Mouse (Mus musculus) hindbrain, postnatal 0 days (tissue): ENCODE results near the gene Sspn. TPM values are rescaled to one million over a fixed set of nuclear protein-coding genes. Genes with fewer than 3 reads are reported as not detected.

Experiments
- ATAC-seq: fragments of 200-750 bp; cut with Nextera tagmentation; 2 replicates; pipeline ENCODE4 v1.8.0; 2017; ENCODE audit warnings: mild to moderate bottlenecking, moderate TSS enrichment, moderate library complexity
- DNase-seq: peaks from one replicate; pipeline ENCODE4 v3.0.0-alpha.2; 2015; ENCODE audit warnings: low spot score
- H3K27ac ChIP-seq: fragments of 300-500 bp; sonication (generic); 2 replicates; pipeline ENCODE4 v1.5.1; 2014; ENCODE audit warnings: mild to moderate bottlenecking
- H3K27me3 ChIP-seq: fragments of 300-500 bp; sonication (generic); 2 replicates; pipeline ENCODE4 v1.6.1; 2014; ENCODE audit warnings: low read length, mixed read lengths; ENCODE audit not compliant: insufficient read depth
- H3K36me3 ChIP-seq: fragments of 300-500 bp; sonication (generic); 2 replicates; pipeline ENCODE4 v1.6.1; 2014; ENCODE audit warnings: low read length, mixed read lengths; ENCODE audit not compliant: insufficient read depth
- H3K4me1 ChIP-seq: fragments of 300-500 bp; sonication (generic); 2 replicates; pipeline ENCODE4 v1.6.1; 2014; ENCODE audit warnings: antibody characterized with exemption, low read length, mixed read lengths; ENCODE audit not compliant: insufficient read depth
- H3K4me2 ChIP-seq: fragments of 300-500 bp; sonication (generic); 2 replicates; pipeline ENCODE4 v1.6.1; 2014; ENCODE audit warnings: low read depth, mild to moderate bottlenecking, low read length, moderate library complexity, mixed read lengths
- H3K4me3 ChIP-seq: fragments of 300-500 bp; sonication (generic); 2 replicates; pipeline ENCODE4 v1.5.1; 2014; ENCODE audit warnings: low read length
- H3K9ac ChIP-seq: fragments of 300-500 bp; sonication (generic); replicated peaks from 2 replicates; pipeline ENCODE4 v1.6.1; 2014; ENCODE audit warnings: mild to moderate bottlenecking, low read length, moderate library complexity, mixed read lengths
- H3K9me3 ChIP-seq: fragments of 300-500 bp; sonication (generic); 2 replicates; pipeline ENCODE4 v1.6.1; 2016; ENCODE audit warnings: low read length, mixed read lengths
- CTCF ChIP-seq: IDR thresholded peaks from 2 replicates; pipeline ENCODE4 v1.5.1; 2016; ENCODE audit warnings: antibody characterized with exemption, control low read depth, low read depth
- WGBS: fragments of 180-500 bp; shearing (Covaris S2); extraction: QIAGEN DNeasy Blood & Tissue Kit; methylation state at CpG from one replicate; pipeline ENCODE4 v1.1.7; 2014; 5-methylcytosine and 5-hydroxymethylcytosine counted together
- polyA plus RNA-seq: library from polyadenylated mRNA; unstranded; fragments of >200 nt; fragmentation: Nextera tagmentation; extraction: Ambion mirVana; gene quantifications from 2 replicates; pipeline ENCODE4 v1.2.1, GENCODE M21; 2015
- total RNA-seq: library from RNA; depleted of rRNA; stranded (reverse); fragments of >200 nt; gene quantifications from 2 replicates; pipeline ENCODE4 v1.2.3, GENCODE M21; 2014

Gene Sspn
- total and polyA plus RNA-seq, 2 experiments from 2014 or later, result 6.0 to 6.2 TPM

DNA sequence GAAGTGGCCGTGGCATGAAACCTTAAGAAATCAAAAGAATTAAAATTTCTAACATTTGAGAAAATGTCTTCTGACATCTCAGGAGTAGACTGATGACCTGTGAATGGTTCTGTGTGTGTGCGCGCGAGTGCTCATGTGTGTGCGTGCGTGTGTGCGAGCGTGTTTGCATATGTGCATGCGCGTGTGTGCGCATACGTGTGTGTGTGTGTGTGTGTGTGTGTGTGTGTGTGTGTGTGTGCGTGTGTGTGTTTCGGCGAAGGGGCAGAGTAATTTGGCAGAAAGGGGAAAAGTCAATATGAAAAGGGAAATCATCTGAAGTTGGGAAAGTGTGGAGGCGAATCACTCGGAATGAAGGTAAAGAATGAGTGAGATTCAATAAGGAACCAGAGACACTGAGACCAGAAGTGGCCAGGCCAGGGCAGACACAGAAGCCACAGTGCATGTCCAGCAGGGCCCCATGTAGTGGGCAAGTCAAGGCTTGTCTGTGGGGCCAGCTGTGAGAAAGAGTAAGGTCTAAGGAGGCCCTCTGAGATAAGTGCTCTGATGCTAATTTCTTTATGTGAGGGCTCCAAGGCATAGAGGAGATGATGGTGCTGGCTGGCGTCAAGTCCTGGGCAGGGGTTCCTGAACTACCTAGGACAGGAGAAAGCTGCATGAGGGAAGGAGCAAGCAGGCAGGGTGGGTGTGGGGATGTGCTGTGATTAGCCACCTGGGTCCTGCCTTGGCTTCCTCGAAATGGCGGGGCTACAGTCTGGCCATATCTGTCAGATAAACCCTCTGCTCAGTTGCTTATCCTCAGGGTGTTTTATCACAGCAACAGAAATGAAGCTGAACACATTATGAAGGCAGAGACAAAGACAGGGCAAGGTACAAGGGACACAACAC is 38.8 kb upstream of the Sspn start:
- WGBS, result 91% methylated on average over 20 of the region's 20 CpGs

GRCm38 (mm10) chr6:145893366-145894021 is 37.9 kb upstream of the Sspn start:
- no peaks in the 10 kb centered on the region for H3K9me3 ChIP-seq
- H3K27ac ChIP-seq, result no peak overlapping the region
- TF ChIP-seq CTCF, result no peak
- DNase-seq (no peak), ATAC-seq (no peak)
- H3K4me3 ChIP-seq, result no peak overlapping the region
- no peak overlapping the region for H3K4me2 ChIP-seq
- no peaks in the 10 kb centered on the region for H3K27me3 ChIP-seq
- no peak overlapping the region for H3K9ac ChIP-seq
- no peaks in the 10 kb centered on the region for H3K36me3 ChIP-seq
- 76% methylated on average over 13 of the region's 13 CpGs for WGBS
- no peaks in the 10 kb centered on the region for H3K4me1 ChIP-seq

More for the DNA sequence above, 38.8 kb upstream of the Sspn start:
- TF ChIP-seq CTCF, result no peak
- no peak overlapping the region for H3K27ac ChIP-seq
- no peaks in the 10 kb centered on the region for H3K4me1 ChIP-seq
- H3K9ac ChIP-seq, result no peak overlapping the region
- H3K4me3 ChIP-seq, result no peak overlapping the region
- DNase-seq (no peak), ATAC-seq (no peak)
- H3K9me3 ChIP-seq, result no peaks in the 10 kb centered on the region
- no peak overlapping the region for H3K4me2 ChIP-seq
- H3K27me3 ChIP-seq, result no peaks in the 10 kb centered on the region
- H3K36me3 ChIP-seq, result no peaks in the 10 kb centered on the region

DNA sequence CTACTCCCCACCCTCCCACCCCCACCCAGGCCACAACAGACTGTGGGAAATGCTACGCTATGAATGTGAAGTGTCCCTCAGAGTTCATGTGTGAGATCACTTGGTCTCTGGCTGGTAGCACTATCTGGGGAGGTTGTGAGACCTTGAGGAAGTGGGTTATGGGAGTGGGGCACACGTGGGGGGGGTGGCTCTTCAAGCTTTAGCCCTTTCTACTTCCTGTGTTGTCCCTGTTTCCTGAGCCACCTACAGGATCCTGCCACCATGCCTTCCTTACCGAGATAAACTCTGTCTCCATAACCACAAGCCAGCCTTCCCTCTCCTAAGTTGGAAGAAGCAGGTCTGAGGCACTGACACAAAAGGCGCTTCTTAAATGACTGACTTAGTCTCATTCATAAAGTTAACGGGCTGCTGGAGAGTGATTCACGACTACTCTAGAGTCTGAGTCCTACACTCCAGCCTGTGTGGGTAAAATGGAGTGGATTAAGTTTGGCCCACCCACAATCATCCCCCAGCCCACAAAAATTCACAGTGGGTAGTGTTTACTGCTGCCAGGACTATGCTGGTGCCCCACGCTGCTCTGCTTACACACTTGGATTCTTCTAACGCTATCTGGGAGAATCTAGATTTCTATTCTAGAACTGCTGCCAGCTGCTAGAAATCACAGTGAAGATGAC is 36.6 kb upstream of the Sspn start:
- H3K4me1 ChIP-seq, result no peaks in the 10 kb centered on the region
- H3K4me3 ChIP-seq, result no peak overlapping the region
- 56% methylated on average over 8 of the region's 8 CpGs for WGBS
- H3K27me3 ChIP-seq, result no peaks in the 10 kb centered on the region
- TF ChIP-seq CTCF, result no peak
- DNase-seq (no peak), ATAC-seq (no peak)
- H3K9ac ChIP-seq, result no peak overlapping the region
- H3K9me3 ChIP-seq, result no peaks in the 10 kb centered on the region
- H3K4me2 ChIP-seq, result no peak overlapping the region
- H3K36me3 ChIP-seq, result no peaks in the 10 kb centered on the region
- no peak overlapping the region for H3K27ac ChIP-seq

DNA sequence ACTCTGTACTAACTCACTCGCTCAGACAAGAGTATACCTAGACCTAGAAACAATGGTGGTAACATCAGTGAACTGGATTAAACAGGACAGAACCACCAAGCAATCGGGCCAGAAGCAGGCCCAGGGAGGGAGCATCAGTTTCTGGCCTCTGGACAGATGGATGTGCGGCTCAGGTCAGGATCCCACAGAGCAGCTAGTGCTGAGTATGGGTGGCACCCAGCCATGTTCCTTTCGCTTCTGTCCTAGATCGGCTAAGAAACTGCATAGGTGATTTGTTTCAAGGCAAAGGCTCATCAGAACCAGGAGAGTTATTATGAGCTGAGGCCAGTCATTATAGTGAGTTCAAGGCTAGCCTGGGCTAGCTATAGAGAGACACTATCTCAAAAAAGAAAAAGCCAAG is 27.3 kb upstream of the Sspn start:
- no peak for TF ChIP-seq CTCF
- no peaks in the 10 kb centered on the region for H3K9me3 ChIP-seq
- H3K4me1 ChIP-seq, result no peaks in the 10 kb centered on the region
- ATAC-seq (no peak), DNase-seq (no peak)
- H3K27me3 ChIP-seq, result no peaks in the 10 kb centered on the region
- no peak overlapping the region for H3K27ac ChIP-seq
- H3K9ac ChIP-seq, result no peak overlapping the region
- H3K4me2 ChIP-seq, result no peak overlapping the region
- no peak overlapping the region for H3K4me3 ChIP-seq
- WGBS, result 76% methylated on average over 5 of the region's 5 CpGs
- H3K36me3 ChIP-seq, result no peaks in the 10 kb centered on the region

- no peak overlapping the region for H3K4me3 ChIP-seq
- no peak for TF ChIP-seq CTCF
- no peaks in the 10 kb centered on the region for H3K9me3 ChIP-seq
- H3K27ac ChIP-seq, result no peak overlapping the region
- H3K27me3 ChIP-seq, result no peaks in the 10 kb centered on the region
- H3K36me3 ChIP-seq, result no peaks in the 10 kb centered on the region
- H3K4me2 ChIP-seq, result no peak overlapping the region
- WGBS, result 71% methylated on average over 5 of the region's 5 CpGs
- no peak for DNase-seq
- H3K9ac ChIP-seq, result no peak overlapping the region
- H3K4me1 ChIP-seq, result no peaks in the 10 kb centered on the region
- ATAC-seq, result no peak
These were observed 26.8 kb upstream of the Sspn start for GRCm38 (mm10) chr6:145904616-145905015.

- H3K27ac ChIP-seq, result no peak overlapping the region
- DNase-seq, result no peak
- no peak overlapping the region for H3K4me3 ChIP-seq
- 76% methylated on average over 7 of the region's 7 CpGs for WGBS
- no peak overlapping the region for H3K4me2 ChIP-seq
- H3K9ac ChIP-seq, result no peak overlapping the region
- no peaks in the 10 kb centered on the region for H3K36me3 ChIP-seq
- ATAC-seq, result no peak
- TF ChIP-seq CTCF, result no peak
- no peaks in the 10 kb centered on the region for H3K4me1 ChIP-seq
- no peaks in the 10 kb centered on the region for H3K9me3 ChIP-seq
- no peaks in the 10 kb centered on the region for H3K27me3 ChIP-seq
These were observed 25.1 kb upstream of the Sspn start for GRCm38 (mm10) chr6:145906096-145906890.
